Mouse (Mus musculus) effector memory CD4-positive, alpha-beta T cell, adult 7 months (primary cell): Measurements from ENCODE around the gene Clca4b. TPM values are rescaled to one million over a fixed set of nuclear protein-coding genes. Genes with fewer than 3 reads are reported as not detected.

Source experiments
- polyA plus RNA-seq: library from polyadenylated mRNA; unstranded; fragments of 100-300 nt; shearing (Covaris generic); gene quantifications from one replicate; pipeline ENCODE4 v1.2.1, GENCODE M21; 2017

The Clca4b gene
- polyA plus RNA-seq = not detected

DNA sequence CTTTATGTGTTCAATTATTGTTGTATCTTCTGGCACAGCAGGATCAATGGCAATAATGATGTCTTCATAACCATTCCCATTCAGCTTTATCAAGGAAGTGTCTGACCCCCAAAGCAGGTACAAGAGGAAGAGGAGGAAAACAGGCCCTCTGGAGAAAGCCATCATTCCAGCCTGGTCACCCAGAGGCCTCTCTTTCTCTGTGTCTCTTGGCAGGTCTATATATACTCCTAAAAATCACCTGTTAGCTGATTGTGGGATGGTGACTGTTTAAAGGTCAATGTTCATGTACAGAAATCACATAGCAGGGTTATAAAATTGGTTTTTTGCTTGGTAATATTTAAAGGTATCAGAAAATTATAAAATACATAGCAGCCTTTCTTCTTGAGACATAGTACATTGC lies at the start of gene Clca4b:
Clca4b (minus strand) TSS at position 195 of the 400 bp plus-strand sequence.

DNA sequence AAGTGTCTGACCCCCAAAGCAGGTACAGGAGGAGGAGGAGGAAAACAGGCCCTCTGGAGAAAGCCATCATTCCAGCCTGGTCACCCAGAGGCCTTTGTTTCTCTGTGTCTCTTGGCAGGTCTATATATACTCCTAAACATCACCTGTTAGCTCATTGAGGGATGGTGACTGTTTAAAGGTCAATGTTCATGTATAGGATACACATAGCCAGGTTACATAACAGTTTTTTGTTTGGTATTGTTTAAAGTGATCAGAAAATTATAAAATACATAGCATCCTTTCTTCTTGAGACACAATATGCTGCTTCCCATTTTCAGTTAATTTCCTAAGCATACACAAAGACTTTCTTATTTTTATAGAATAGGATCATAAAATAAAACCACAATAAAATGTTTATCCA lies 42.6 kb upstream of the Clca4b start, which contains the start of gene Clca4a:
Clca4a (minus strand) TSS at position 101 of the 400 bp plus-strand sequence.

Other genes with a start within 250 kb of the Clca4b start
- 208 TPM for gene Sh3glb1, start 212.2 kb downstream of the Clca4b start, polyA plus RNA-seq
- not detected for gene Clca3a1, start 171.6 kb downstream of the Clca4b start, polyA plus RNA-seq
- 0.13 TPM for gene Clca3a2, start 113.0 kb downstream of the Clca4b start, polyA plus RNA-seq
- gene Clca3b, start 83.2 kb downstream of the Clca4b start, polyA plus RNA-seq = not detected
- not detected for gene Clca4a, start 42.5 kb upstream of the Clca4b start, polyA plus RNA-seq
- gene Clca1, start 100.2 kb upstream of the Clca4b start, polyA plus RNA-seq = 0.21 TPM
- not detected for gene Clca2, start 166.9 kb upstream of the Clca4b start, polyA plus RNA-seq
- gene Odf2l, start 186.1 kb upstream of the Clca4b start, polyA plus RNA-seq = 5.9 TPM